In genomic region chr17:34887942-34888341, GRCm38 (mm10) we compare ENCODE assay signal across 30 mouse cellular contexts. TPM values are rescaled to one million over a fixed set of nuclear protein-coding genes. Genes with fewer than 3 reads are reported as not detected.
"Had no signal": no experiment of that assay in that cellular context is flagged by ENCODE, and none has a peak within 500 bp of the region (broad histone marks: within the 10 kb centered on the region; RNA-seq: fewer than 3 reads in every experiment).

No protein-coding gene starts in this region.

- H3K27ac ChIP-seq: intestine, embryonic 15.5 days; layer of hippocampus, adult 2 months; limb, embryonic 10.5 days; limb, embryonic 13.5 days; liver, embryonic 15.5 days; midbrain, embryonic 12.5 days; midbrain, embryonic 15.5 days; neural tube, embryonic 13.5 days had no signal

- H3K9me3 ChIP-seq: intestine, embryonic 15.5 days; limb, embryonic 10.5 days; limb, embryonic 13.5 days; liver, embryonic 15.5 days; midbrain, embryonic 12.5 days; midbrain, embryonic 15.5 days; neural tube, embryonic 13.5 days had no signal

- H3K4me3 ChIP-seq: intestine, embryonic 15.5 days; layer of hippocampus, adult 2 months; limb, embryonic 10.5 days; limb, embryonic 13.5 days; liver, embryonic 15.5 days; midbrain, embryonic 12.5 days; midbrain, embryonic 15.5 days; neural tube, embryonic 13.5 days had no signal

- DNase-seq: kidney, adult 11 months; kidney, adult 9 months; kidney, postnatal 14 days; layer of hippocampus, adult 9-11 months; liver; lung, adult 2 months; lung, postnatal 14 days; lung, postnatal 4 days; right cerebral cortex, postnatal 14 days; right cerebral cortex, postnatal 4 days; thymus, adult 18-20 months; thymus, postnatal 36 days had no signal

- ATAC-seq: intestine, embryonic 15.5 days; midbrain, embryonic 15.5 days had no signal

- H3K4me1 ChIP-seq: limb, embryonic 13.5 days; midbrain, embryonic 12.5 days; midbrain, embryonic 15.5 days; neural tube, embryonic 13.5 days had no signal

- H3K27me3 ChIP-seq: intestine, embryonic 15.5 days; limb, embryonic 13.5 days; liver, embryonic 15.5 days; midbrain, embryonic 15.5 days; neural tube, embryonic 13.5 days had no signal

- H3K9ac ChIP-seq: intestine, embryonic 15.5 days; limb, embryonic 13.5 days; liver, embryonic 15.5 days; midbrain, embryonic 12.5 days; midbrain, embryonic 15.5 days; neural tube, embryonic 13.5 days had no signal

- H3K4me2 ChIP-seq: intestine, embryonic 15.5 days; limb, embryonic 13.5 days; liver, embryonic 15.5 days; midbrain, embryonic 12.5 days; midbrain, embryonic 15.5 days; neural tube, embryonic 13.5 days had no signal

- H3K36me3 ChIP-seq: intestine, embryonic 15.5 days; limb, embryonic 10.5 days; limb, embryonic 13.5 days; liver, embryonic 15.5 days; midbrain, embryonic 12.5 days; midbrain, embryonic 15.5 days; neural tube, embryonic 13.5 days had no signal

RNA-seq across cellular contexts. Expression of gene Gm20547, which starts 6.1 kb away (rescaled TPM):
- total RNA-seq: layer of hippocampus, adult 2 months; layer of hippocampus, postnatal 25 days; left cerebral cortex, adult 18-20 months; left cerebral cortex, postnatal 25 days; megakaryocyte, adult 5-6 weeks; neutrophil, adult 5-6 weeks had no signal
- polyA plus RNA-seq: intestine, embryonic 15.5 days; kidney, embryonic 16.5 days; large intestine, adult 2 months; limb, embryonic 13.5 days; liver, embryonic 15.5 days; lung, adult 2 months; lung, embryonic 16.5 days; midbrain, embryonic 12.5 days; neural tube, embryonic 13.5 days; stomach, embryonic 16.5 days; testis, adult 2 months had no signal

RNA-seq across cellular contexts. Expression of gene C2, which starts 10.1 kb away (rescaled TPM):
- total RNA-seq: neutrophil, adult 5-6 weeks had no signal

RNA-seq across cellular contexts. Expression of gene Cfb, which starts 25.6 kb away (rescaled TPM):
- total RNA-seq: layer of hippocampus, adult 2 months had no signal
